Mouse (Mus musculus): ENCODE measurements around the gene Ube2t. TPM values are rescaled to one million over a fixed set of nuclear protein-coding genes. Genes with fewer than 3 reads are reported as not detected.

Ube2t gene
- total RNA-seq, 1 experiment from 2014 or later = 5.3 TPM

Other genes with a start within 250 kb of the Ube2t start
- gene Ppp1r12b, start 6.6 kb upstream of the Ube2t start, total RNA-seq (2021) = 10.0 and 16.1 TPM in 2 replicates
- gene Lgr6, start 142.7 kb downstream of the Ube2t start, total RNA-seq (2021) = 15.1 and 22.0 TPM in 2 replicates
- 1.1 and 3.9 TPM in 2 replicates for gene Ptpn7, start 170.1 kb downstream of the Ube2t start, total RNA-seq (2021)
- 41.9 and 57.3 TPM in 2 replicates for gene Arl8a, start 184.3 kb downstream of the Ube2t start, total RNA-seq (2021)
- 1.8 and 2.4 TPM in 2 replicates for gene Gpr37l1, start 205.1 kb downstream of the Ube2t start, total RNA-seq (2021)

All from adrenal gland, postnatal 14 days (tissue).